ENCODE assay signal across 12 mouse cellular contexts in genomic region chr10:8873631-8874370, GRCm38 (mm10). TPM values are rescaled to one million over a fixed set of nuclear protein-coding genes. Genes with fewer than 3 reads are reported as not detected.
A peak's percentile ranks its signal among the peaks of the same experiment; 100 is the strongest.
DNase-seq lines count a peak whose midpoint lies in the region; ATAC-seq lines count a peak whose summit lies in the region.
"Had no signal": no experiment of that assay in that cellular context is flagged by ENCODE, and none has a peak within 500 bp of the region (broad histone marks: within the 10 kb centered on the region; RNA-seq: fewer than 3 reads in every experiment).

No protein-coding gene starts in this region.

- no peaks in the 10 kb centered on the region for H3K36me3 ChIP-seq in liver, embryonic 16.5 days (ENCODE audit: control insufficient read depth, insufficient read depth)
- no peaks in the 10 kb centered on the region for H3K36me3 ChIP-seq in liver, embryonic 11.5 days (ENCODE audit: control insufficient read depth, insufficient read depth, low read length)
- H3K36me3 ChIP-seq in macrophage (ENCODE audit: inconsistent target) = no peaks in the 10 kb centered on the region
- H3K36me3 ChIP-seq in midbrain, embryonic 15.5 days (replicated peaks) = no peaks in the 10 kb centered on the region
- H3K36me3 ChIP-seq: neural tube, embryonic 12.5 days had no signal

- H3K4me1 ChIP-seq in liver, embryonic 16.5 days (ENCODE audit: control insufficient read depth, low read depth, low read length) = peaks cover 3% of the 10 kb centered on the region
- H3K4me1 ChIP-seq in liver, embryonic 11.5 days (replicated peaks; ENCODE audit: control insufficient read depth, insufficient read depth, low read length) = no peaks in the 10 kb centered on the region
- H3K4me1 ChIP-seq in midbrain, embryonic 15.5 days = no peaks in the 10 kb centered on the region
- H3K4me1 ChIP-seq: neural tube, embryonic 12.5 days had no signal

- peak overlapping the region; percentile 7; the same call in 1 of the 2 replicates for H3K27ac ChIP-seq in liver, embryonic 16.5 days (ENCODE audit: low read length)
- no peak overlapping the region for H3K27ac ChIP-seq in liver, embryonic 11.5 days (ENCODE audit: low read depth, low read length)
- peak overlapping the region; percentile 92 for H3K27ac ChIP-seq in macrophage
- no peak overlapping the region for H3K27ac ChIP-seq in midbrain, embryonic 15.5 days
- H3K27ac ChIP-seq: liver, embryonic 14.5 days; neural tube, embryonic 12.5 days had no signal

- no peak overlapping the region for H3K9ac ChIP-seq in liver, embryonic 16.5 days (ENCODE audit: low read depth, low read length)
- no peak overlapping the region for H3K9ac ChIP-seq in liver, embryonic 11.5 days (ENCODE audit: low read depth, low read length)
- H3K9ac ChIP-seq in midbrain, embryonic 15.5 days = no peak overlapping the region
- H3K9ac ChIP-seq: liver, embryonic 14.5 days; neural tube, embryonic 12.5 days had no signal

- ATAC-seq in liver, embryonic 16.5 days (ENCODE audit: low read depth) = peak; percentile 72
- no peak for ATAC-seq in liver, embryonic 11.5 days (replicated peaks; ENCODE audit: low FRiP score)
- ATAC-seq in granulocyte monocyte progenitor cell, adult 5-6 weeks (replicated peaks; ENCODE audit: poor library complexity, severe bottlenecking) = peak; percentile 28
- no peak for ATAC-seq in midbrain, embryonic 15.5 days (replicated peaks)
- ATAC-seq: CD4-positive, CD25-positive, alpha-beta regulatory T cell, adult 4 months had no signal

- WGBS in liver, embryonic 16.5 days (ENCODE audit: insufficient replicate concordance) = 34% methylated on average over 7 of the region's 7 CpGs
- 73% methylated on average over 7 of the region's 7 CpGs for WGBS in liver, embryonic 11.5 days
- 36% methylated on average over 6 of the region's 7 CpGs for WGBS in macrophage (ENCODE audit: missing documents)
- 84% methylated on average over 7 of the region's 7 CpGs for WGBS in midbrain, embryonic 15.5 days

- peaks cover 98% of the 10 kb centered on the region for H3K79me2 ChIP-seq in macrophage (ENCODE audit: inconsistent target)

- H3K9me3 ChIP-seq in liver, embryonic 16.5 days (replicated peaks; ENCODE audit: control insufficient read depth, low read length) = no peaks in the 10 kb centered on the region
- no peaks in the 10 kb centered on the region for H3K9me3 ChIP-seq in liver, embryonic 11.5 days (ENCODE audit: control insufficient read depth, low read length)
- no peaks in the 10 kb centered on the region for H3K9me3 ChIP-seq in midbrain, embryonic 15.5 days
- H3K9me3 ChIP-seq: neural tube, embryonic 12.5 days had no signal

- H3K27me3 ChIP-seq in liver, embryonic 16.5 days (ENCODE audit: control insufficient read depth, insufficient read depth, low read depth, low read length) = no peaks in the 10 kb centered on the region
- no peaks in the 10 kb centered on the region for H3K27me3 ChIP-seq in liver, embryonic 11.5 days (replicated peaks; ENCODE audit: control insufficient read depth, insufficient read depth, low read length)
- H3K27me3 ChIP-seq in midbrain, embryonic 15.5 days (replicated peaks) = no peaks in the 10 kb centered on the region
- H3K27me3 ChIP-seq: neural tube, embryonic 12.5 days had no signal

- peak; percentile 17 to 34 for DNase-seq in frontal cortex, postnatal 36 days (ENCODE audit: low spot score in 2 of 2)
- no peak for DNase-seq in frontal cortex, postnatal 25 days (ENCODE audit: low spot score in 2 of 2)
- no peak for DNase-seq in liver, embryonic 11.5 days (ENCODE audit: low spot score)
- no peak for DNase-seq in cerebellum, postnatal 36 days
- DNase-seq: gastrocnemius, postnatal 14 days had no signal

- no peak overlapping the region for H3K4me3 ChIP-seq in liver, embryonic 16.5 days (ENCODE audit: low read depth, low read length)
- no peak overlapping the region for H3K4me3 ChIP-seq in liver, embryonic 11.5 days (ENCODE audit: low read depth, low read length)
- H3K4me3 ChIP-seq in macrophage (ENCODE audit: inconsistent target) = no peak overlapping the region
- H3K4me3 ChIP-seq in midbrain, embryonic 15.5 days = no peak overlapping the region
- H3K4me3 ChIP-seq: neural tube, embryonic 12.5 days had no signal

- no peak overlapping the region for H3K4me2 ChIP-seq in liver, embryonic 16.5 days (ENCODE audit: low read depth, low read length)
- no peak overlapping the region for H3K4me2 ChIP-seq in liver, embryonic 11.5 days
- H3K4me2 ChIP-seq in midbrain, embryonic 15.5 days = no peak overlapping the region
- H3K4me2 ChIP-seq: neural tube, embryonic 12.5 days had no signal

RNA-seq across cellular contexts. Expression of gene Sash1, which starts 12.1 kb away (rescaled TPM):
- 0.60 and 0.92 TPM in 2 replicates for polyA plus RNA-seq in liver, embryonic 16.5 days (2015; fragmentation: Nextera tagmentation; extraction: Ambion mirVana)
- 1.2 and 1.7 TPM in 2 replicates for polyA plus RNA-seq in liver, embryonic 11.5 days (2014; fragmentation: Nextera tagmentation; extraction: Ambion mirVana)
- total RNA-seq in granulocyte monocyte progenitor cell, adult 5-6 weeks (2014; fragmentation: Nextera tagmentation) = 1.9 and 2.4 TPM in 2 replicates
- total RNA-seq in granulocyte monocyte progenitor cell, adult 5-6 weeks (2017) = 2.1 and 2.4 TPM in 2 replicates
- total RNA-seq in macrophage (2018; cell fraction: chromatin; rRNA removed) = 1,000 to 10,000 TPM in 4 of 26 experiments, 100 to 1,000 TPM in 22; 448 to 1,370 (median 593) TPM
- 100 to 1,000 TPM; 123 to 274 (median 157) TPM for total RNA-seq in macrophage (2018; cell fraction: cytosol; rRNA removed)
- 100 to 1,000 TPM; 308 to 672 (median 443) TPM for total RNA-seq in macrophage (2018; cell fraction: nucleus; rRNA removed)
- 73.7 to 118 TPM (median 76.8 TPM) in 3 replicates for polyA plus RNA-seq in macrophage (2018)
- 3.1 and 3.3 TPM in 2 replicates for polyA plus RNA-seq in midbrain, embryonic 15.5 days (2015; fragmentation: Nextera tagmentation; extraction: Ambion mirVana)
- polyA plus RNA-seq: CD4-positive, CD25-positive, alpha-beta regulatory T cell, adult 4 months had no signal

Comparison
In these comparisons a context has a peak if more than half of its experiments do, and no peak if none do; other contexts are left out.
1. DNase-seq: peak in frontal cortex, postnatal 36 days (2 of 2); none in frontal cortex, postnatal 25 days (0 of 2), liver, embryonic 11.5 days (single experiment) and cerebellum, postnatal 36 days (0 of 2).
2. ATAC-seq: peak in liver, embryonic 16.5 days (single experiment) and granulocyte monocyte progenitor cell, adult 5-6 weeks (single experiment); none in liver, embryonic 11.5 days (single experiment) and midbrain, embryonic 15.5 days (single experiment).
3. H3K27ac ChIP-seq: peak in liver, embryonic 16.5 days (single experiment) and macrophage (single experiment); none in liver, embryonic 11.5 days (single experiment) and midbrain, embryonic 15.5 days (single experiment).
4. RNA of gene Sash1, which starts 12.1 kb away (polyA plus RNA-seq): 73.7 to 118 TPM in macrophage; 3.1 to 3.3 TPM in midbrain, embryonic 15.5 days, 1.2 to 1.7 TPM in liver, embryonic 11.5 days and 0.60 to 0.92 TPM in liver, embryonic 16.5 days; every median in the first group is over 10 times any median in the second.